Mouse (Mus musculus) C2C12 (cell line): ENCODE results near the gene Lrmda. TPM values are rescaled to one million over a fixed set of nuclear protein-coding genes. Genes with fewer than 3 reads are reported as not detected.
A peak's percentile ranks its signal among the peaks of the same experiment; 100 is the strongest.

Source experiments
- H3K27me3 ChIP-seq: one replicate; pipeline ENCODE4 v1.6.1; 2011; ENCODE audit not compliant: control insufficient read depth, insufficient read depth, insufficient read length
- H3K36me3 ChIP-seq: one replicate; pipeline ENCODE4 v1.6.1; 2011; ENCODE audit not compliant: control insufficient read depth, insufficient read depth
- H3K4me3 ChIP-seq: one replicate; pipeline ENCODE4 v1.5.1; 2011; ENCODE audit warnings: mild to moderate bottlenecking, control low read depth; ENCODE audit not compliant: poor library complexity, insufficient read depth, severe bottlenecking
- H3K79me2 ChIP-seq: one replicate; pipeline ENCODE4 v1.6.1; 2011; ENCODE audit not compliant: control insufficient read depth, insufficient read depth
- H3K79me3 ChIP-seq: one replicate; pipeline ENCODE4 v1.6.1; 2011; ENCODE audit warnings: low read depth, control low read depth
- H3ac ChIP-seq: one replicate; pipeline ENCODE3; 2011; ENCODE audit warnings: low read depth; ENCODE audit not compliant: control insufficient read depth, insufficient read length
- CEBPB ChIP-seq: IDR thresholded peaks from one replicate; pipeline ENCODE4 v1.6.1; 2011; ENCODE audit warnings: low read depth, mild to moderate bottlenecking, control low read depth, moderate library complexity
- CTCF ChIP-seq: IDR thresholded peaks from one replicate; pipeline ENCODE4 v1.5.1; 2011; ENCODE audit not compliant: control insufficient read depth, insufficient read depth, insufficient read length
- FOSL1 ChIP-seq: IDR thresholded peaks from one replicate; pipeline ENCODE4 v1.8.0; 2011; ENCODE audit warnings: mild to moderate bottlenecking, low read length; ENCODE audit not compliant: poor library complexity, insufficient read depth, severe bottlenecking
- MAX ChIP-seq: IDR thresholded peaks from one replicate; pipeline ENCODE4 v1.6.1; 2011; ENCODE audit warnings: mild to moderate bottlenecking, control low read depth
- MYOD1 ChIP-seq: IDR thresholded peaks from one replicate; pipeline ENCODE4 v1.6.1; 2011; ENCODE audit warnings: low read depth; ENCODE audit not compliant: control insufficient read depth, insufficient read length
- MYOG ChIP-seq: IDR thresholded peaks from one replicate; pipeline ENCODE4 v1.6.1; 2011; ENCODE audit not compliant: control insufficient read depth, insufficient read length; ENCODE audit errors: extremely low read depth
- USF1 ChIP-seq: IDR thresholded peaks from one replicate; pipeline ENCODE4 v1.6.1; 2011; ENCODE audit warnings: low read depth, mild to moderate bottlenecking, control low read depth, moderate library complexity
- polyA plus RNA-seq: library from polyadenylated mRNA; unstranded; fragments of >200 nt; fragmentation: generic; extraction: Trizol; gene quantifications from one replicate; pipeline ENCODE4 v1.2.1, GENCODE M21; 2012; ENCODE audit warnings: missing spikeins

Gene Lrmda
- polyA plus RNA-seq, 1 experiment: not detected

DNA sequence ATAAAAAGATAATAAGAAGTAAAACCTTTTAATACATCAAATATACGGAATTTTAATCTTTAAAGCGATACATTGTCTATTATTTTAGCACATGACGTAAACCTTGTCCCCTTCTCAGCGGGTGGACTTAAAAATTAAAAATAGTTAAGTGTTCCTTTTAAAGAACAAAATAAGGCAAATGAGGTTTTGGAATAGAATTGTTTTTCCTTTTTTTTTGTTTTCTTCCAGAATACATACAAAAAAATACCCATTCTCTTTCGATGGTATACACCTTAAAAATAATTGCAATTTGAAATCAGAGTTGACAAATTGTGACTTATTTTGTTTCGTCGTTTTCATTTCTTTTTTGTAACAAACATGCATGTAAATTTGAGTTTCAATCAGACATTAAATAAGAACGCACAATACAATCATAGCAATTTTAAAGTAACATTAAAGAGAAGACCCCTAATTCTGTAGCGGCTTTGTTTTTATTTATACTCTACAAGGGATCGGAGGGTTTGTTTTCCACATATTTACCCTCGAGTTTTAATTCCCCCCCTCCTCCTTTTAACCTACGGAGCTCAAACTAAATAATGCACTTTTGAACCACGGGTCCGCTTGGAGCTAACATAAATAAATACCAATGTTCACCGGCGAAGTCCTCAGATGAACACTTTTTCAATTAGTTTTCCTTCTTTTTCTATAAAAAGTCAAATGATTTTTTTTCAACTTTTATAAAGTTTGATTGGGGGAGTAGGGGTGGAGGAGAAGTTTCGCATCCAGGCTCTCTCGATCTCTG is 35.4 kb upstream of the Lrmda start:
- no peaks in the 10 kb centered on the region for H3K36me3 ChIP-seq
- H3K27me3 ChIP-seq: no peaks in the 10 kb centered on the region
- no peak overlapping the region for H3ac ChIP-seq
- H3K4me3 ChIP-seq: no peak overlapping the region
- H3K79me2 ChIP-seq: peaks cover 7% of the 10 kb centered on the region
- H3K79me3 ChIP-seq: no peaks in the 10 kb centered on the region
- TF ChIP-seq CEBPB (no peak), USF1 (no peak), FOSL1 (no peak), MAX (no peak), MYOG (no peak), CTCF (no peak), MYOD1 (no peak)

DNA sequence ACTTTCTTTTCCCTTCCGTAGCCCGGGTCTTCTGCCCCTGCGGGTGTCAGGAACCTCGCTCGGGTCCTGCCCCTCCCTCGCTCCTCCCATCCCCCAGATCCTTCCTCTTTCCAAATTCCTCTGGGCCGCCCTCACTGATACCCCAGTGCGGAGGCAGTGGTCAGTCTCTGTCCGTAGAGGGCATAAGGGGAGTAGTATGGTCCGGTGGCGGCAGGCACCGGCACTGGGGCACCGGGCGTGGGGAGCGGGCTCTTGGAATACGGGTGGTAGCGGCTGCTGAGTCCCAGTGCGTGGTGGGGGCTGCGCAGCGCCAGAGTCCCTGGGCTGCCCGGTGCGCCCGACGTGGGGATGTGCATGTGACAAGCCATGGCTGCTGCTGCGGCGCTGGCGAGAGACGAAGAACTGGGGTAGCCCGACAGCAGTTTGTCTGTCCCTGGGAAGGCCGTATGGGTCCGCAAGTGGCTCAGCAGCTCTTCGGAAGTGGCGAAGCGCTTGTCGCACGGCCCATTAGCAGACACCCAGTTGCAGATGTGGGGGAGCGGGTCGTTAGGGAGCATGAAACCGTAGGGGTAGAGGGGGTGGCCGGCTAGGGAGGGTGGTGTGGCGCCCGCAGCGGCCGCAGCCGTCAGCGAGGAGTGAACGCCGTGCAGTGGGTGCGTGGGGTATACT is 34.6 kb upstream of the Lrmda start:
- H3K4me3 ChIP-seq: no peak overlapping the region

DNA sequence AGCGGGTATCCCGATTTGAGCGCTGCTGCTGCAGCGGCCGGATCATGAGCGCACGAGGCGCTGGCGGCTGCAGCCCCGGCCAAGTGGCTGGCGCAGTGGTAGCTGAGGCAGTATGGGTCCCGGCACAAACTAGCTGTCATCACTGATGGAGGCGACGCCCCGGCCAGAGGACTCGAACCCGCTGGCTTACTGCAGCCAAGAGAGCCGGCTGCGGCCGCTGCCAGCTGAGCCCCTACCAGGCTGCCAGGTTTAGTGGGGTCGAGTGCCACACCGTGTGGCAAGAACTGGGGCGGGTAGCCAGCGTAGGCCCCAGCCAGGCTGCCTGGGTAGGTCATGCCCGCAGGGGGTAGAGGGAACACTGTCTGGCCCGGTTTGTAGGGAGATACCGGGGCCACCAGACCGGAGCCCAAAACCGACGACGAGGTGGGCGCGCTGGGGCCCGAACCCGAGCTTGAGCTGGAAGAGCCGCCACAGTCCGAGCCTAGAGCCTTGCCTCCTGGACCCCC is 34.0 kb upstream of the Lrmda start:
- Histone ChIP-seq H3K79me3 (no peaks in the 10 kb centered on the region), H3K27me3 (no peaks in the 10 kb centered on the region)
- TF ChIP-seq CTCF: no peak
- TF ChIP-seq MAX: no peak

More for the DNA sequence above, 34.6 kb upstream of the Lrmda start:
- Histone ChIP-seq H3K36me3 (no peaks in the 10 kb centered on the region), H3K27me3 (no peaks in the 10 kb centered on the region), H3K79me3 (no peaks in the 10 kb centered on the region), H3K79me2 (peaks cover 7% of the 10 kb centered on the region), H3ac (no peak overlapping the region)
- no peak for TF ChIP-seq MYOG
- no peak for TF ChIP-seq CTCF
- TF ChIP-seq CEBPB: no peak
- no peak for TF ChIP-seq USF1
- no peak for TF ChIP-seq MYOD1
- TF ChIP-seq FOSL1: no peak
- TF ChIP-seq MAX: no peak

DNA sequence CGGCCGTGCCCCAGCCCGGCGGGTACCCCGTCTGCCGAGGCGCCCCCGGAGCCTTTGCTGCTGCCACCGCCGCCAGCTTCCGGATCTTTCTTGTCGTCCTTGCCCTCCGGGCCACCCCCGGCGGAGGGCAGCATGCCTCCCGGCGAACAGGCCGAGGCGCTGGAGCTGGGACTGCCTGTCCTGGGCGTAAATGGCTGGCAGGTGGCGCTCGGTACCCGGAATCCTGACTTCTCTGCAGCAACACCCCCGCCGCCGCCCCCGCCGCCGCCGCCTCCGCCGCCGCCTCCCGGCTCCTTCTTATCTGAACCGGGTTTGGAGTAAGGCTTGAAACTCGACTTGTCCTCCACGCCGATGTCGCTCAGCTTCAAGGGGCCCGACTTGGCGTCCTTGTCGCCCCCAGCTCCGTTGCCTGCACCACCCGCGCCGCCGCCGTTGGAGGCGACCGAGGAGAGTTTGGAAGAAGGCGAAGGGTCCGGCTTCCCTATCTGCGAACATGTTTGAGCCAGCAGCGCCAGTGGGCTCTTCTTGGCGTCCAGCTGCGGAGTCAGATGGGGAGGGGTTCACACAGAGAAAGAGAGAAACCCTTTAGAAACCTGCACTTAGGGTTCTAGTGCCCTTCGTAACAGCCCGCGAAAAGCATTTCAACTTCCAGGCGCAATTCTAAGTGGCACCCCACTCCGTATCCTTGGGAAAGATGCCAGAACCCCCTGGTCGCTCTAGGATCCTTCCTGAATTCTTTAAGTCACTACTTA is 33.4 kb upstream of the Lrmda start:
- Histone ChIP-seq H3K79me2 (peaks cover 7% of the 10 kb centered on the region), H3K27me3 (no peaks in the 10 kb centered on the region), H3K36me3 (no peaks in the 10 kb centered on the region), H3ac (peak overlapping the region; percentile 87), H3K79me3 (no peaks in the 10 kb centered on the region), H3K4me3 (peak overlapping the region; percentile 52)
- TF ChIP-seq MYOD1 (no peak), CTCF (peak; percentile 69)

More for the DNA sequence above, 34.0 kb upstream of the Lrmda start:
- no peak overlapping the region for H3ac ChIP-seq
- peaks cover 7% of the 10 kb centered on the region for H3K79me2 ChIP-seq
- H3K36me3 ChIP-seq: no peaks in the 10 kb centered on the region
- H3K4me3 ChIP-seq: no peak overlapping the region

DNA sequence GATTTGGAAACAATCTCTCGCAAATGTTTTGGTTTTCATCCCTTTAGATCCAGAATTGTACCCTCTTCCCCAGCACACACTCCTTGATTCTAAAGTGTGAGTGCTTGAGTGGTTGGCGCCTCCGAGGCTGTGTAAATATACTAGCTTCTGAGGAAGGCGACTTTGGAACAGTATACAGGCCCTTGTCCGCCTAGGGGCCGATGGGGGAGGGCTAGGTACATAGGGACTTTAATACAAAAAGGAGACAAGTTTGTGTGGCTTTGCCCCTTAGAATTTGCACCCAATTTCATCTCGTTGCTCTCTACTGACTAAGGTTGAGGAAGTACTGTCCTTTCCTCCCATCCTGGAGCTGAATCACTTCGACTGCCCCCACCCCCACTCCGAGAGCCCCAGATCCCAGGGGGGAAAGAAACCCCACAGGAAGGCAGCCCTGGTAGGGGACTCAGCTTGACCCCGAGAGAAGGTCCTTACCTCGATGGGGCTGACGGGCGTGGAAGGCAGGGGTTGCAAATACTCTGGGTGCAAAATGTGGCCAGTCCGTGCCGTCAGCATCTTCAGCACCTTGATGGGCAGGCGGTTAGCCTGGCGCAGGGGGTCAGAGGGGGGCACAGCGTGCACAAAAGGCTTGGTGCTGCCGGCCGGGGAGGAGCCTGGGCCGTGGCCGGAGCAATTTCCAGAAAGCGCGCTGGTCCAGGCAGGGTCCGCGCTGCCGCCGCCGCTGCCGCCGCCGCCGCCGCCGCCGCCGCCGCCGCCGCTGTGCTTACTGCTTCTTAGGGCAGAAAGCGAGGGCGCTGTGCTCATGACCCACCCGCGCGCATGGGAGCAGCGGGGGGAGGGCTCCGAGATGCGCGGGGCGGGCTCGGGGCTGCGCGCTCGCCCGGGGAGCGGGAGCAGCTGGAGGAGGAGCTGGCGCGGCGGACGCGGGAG is 32.5 kb upstream of the Lrmda start:
- H3ac ChIP-seq: peak overlapping the region; percentile 87
- TF ChIP-seq CEBPB (no peak), MYOG (no peak), FOSL1 (no peak), MYOD1 (no peak), MAX (no peak), CTCF (no peak), USF1 (no peak)
- peak overlapping the region; percentile 52 for H3K4me3 ChIP-seq
- no peaks in the 10 kb centered on the region for H3K27me3 ChIP-seq
- no peaks in the 10 kb centered on the region for H3K36me3 ChIP-seq
- no peaks in the 10 kb centered on the region for H3K79me3 ChIP-seq
- peaks cover 7% of the 10 kb centered on the region for H3K79me2 ChIP-seq
